Mouse (Mus musculus): Measurements from ENCODE around the gene Hmgn5. TPM values are rescaled to one million over a fixed set of nuclear protein-coding genes. Genes with fewer than 3 reads are reported as not detected.

Hmgn5 gene
- total RNA-seq (2021), result 10 to 100 TPM in 1 of 2 experiments, 1 to 10 TPM in 1; 3.7 to 14.7 TPM
- long read RNA-seq, experiment 1, transcript Hmgn5-201 (6 exons, 1,934 nt), result major isoform, 27 of 33 reads
- long read RNA-seq, experiment 1, partial matches to known transcripts, result 6 of 33 reads
- long read RNA-seq, experiment 1, other reads (novel, unspliced or antisense), result 0 of 33 reads
- long read RNA-seq, experiment 2, transcript Hmgn5-201 (6 exons, 1,934 nt), result major isoform, 12 of 14 reads
- long read RNA-seq, experiment 2, partial matches to known transcripts, result 0 of 14 reads
- long read RNA-seq, experiment 2, other reads (novel, unspliced or antisense), result 2 of 14 reads

- DNase-seq, result peak; percentile 94
- H3K4me3 ChIP-seq, result peak within 1 kb of the TSS; percentile 79
- intact Hi-C loops (cut with DNase I), result loop anchor here (5.0 kb wide), 1 partner anchor 1221 kb away; the partner anchor contains the start of gene Tent5d
- TF ChIP-seq CTCF (IDR thresholded peaks at IDR 0.05), result no peak
- peak within 1 kb of the TSS; percentile 83 for H3K27ac ChIP-seq
Measured at GRCm38 (mm10) chrX:109013283-109013682, at the start of gene Hmgn5. Hmgn5 (minus strand) TSS chrX:109013404.

DNA sequence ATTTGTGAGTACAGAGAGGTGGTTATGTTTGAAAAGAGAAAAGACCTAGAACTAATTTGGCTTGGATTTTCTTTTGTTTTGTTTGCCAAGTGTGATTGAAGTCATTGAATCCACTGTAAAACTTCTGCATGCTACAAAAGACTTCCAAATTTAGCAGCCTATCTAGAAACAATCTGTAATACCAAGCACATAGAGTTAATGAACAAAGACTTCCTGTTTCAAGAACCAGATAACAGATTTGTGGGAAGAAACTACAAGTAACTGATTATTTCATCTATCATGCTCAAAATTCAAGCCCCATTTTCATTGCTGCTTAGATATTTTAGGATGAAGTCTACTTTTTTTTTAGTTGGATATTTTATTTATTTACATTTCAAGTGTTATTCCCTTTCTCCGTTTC, 34.6 kb upstream of the Hmgn5 start:
- no peak overlapping the region for H3K27ac ChIP-seq
- TF ChIP-seq CTCF (IDR thresholded peaks at IDR 0.05), result no peak
- no peak for DNase-seq
- intact Hi-C loops (cut with DNase I), result no loop called here
- H3K4me3 ChIP-seq, result no peak overlapping the region

DNA sequence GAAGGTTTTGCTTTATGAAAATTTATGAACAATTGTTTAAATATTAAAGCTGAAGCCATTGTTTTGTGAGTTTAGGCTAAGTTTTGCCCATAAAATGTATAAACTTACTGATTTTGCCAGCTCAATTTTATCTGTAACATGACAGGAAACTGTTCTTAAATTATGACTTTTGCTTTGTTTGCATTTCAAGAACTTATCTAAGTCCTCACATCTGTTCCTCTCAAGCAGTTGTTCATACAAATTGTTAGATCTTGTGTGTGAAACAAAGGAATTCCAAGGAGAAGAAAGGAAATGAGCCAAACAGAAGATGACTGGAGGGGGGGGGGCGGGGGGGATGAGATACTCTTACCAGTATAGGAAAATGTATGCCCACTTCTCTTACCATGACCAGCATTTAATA, 13.0 kb upstream of the Hmgn5 start:
- H3K27ac ChIP-seq, result no peak overlapping the region
- DNase-seq, result no peak
- H3K4me3 ChIP-seq, result no peak overlapping the region
- intact Hi-C loops (cut with DNase I), result no loop called here
- no peak for TF ChIP-seq CTCF (IDR thresholded peaks at IDR 0.05)

GRCm38 (mm10) chrX:109020858-109021257, 7.7 kb upstream of the Hmgn5 start:
- Histone ChIP-seq H3K27ac (no peak overlapping the region), H3K4me3 (no peak overlapping the region)
- intact Hi-C loops (cut with DNase I), result no loop called here
- TF ChIP-seq CTCF (IDR thresholded peaks at IDR 0.05), result no peak
- no peak for DNase-seq

DNA sequence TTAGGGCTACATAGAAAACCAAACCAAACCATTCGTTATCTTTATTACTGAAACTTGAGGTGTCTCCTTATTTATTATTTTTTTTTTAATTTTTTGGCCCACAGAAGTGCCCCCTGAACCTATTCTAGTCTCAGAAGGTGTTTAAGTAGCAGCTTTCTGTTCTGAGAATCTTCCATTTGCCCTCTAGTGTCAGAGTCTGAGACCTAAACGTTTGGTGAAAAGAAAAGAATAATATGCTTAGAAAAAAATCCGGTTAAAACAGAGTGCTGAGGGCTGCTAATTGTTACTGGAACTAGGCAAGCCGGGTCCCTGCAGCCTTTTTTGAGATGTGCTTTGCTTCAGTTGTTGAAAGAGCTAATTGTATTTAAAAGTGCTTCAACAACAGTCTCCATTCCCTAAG, 962 bp upstream of the Hmgn5 start:
- no peak for DNase-seq
- intact Hi-C loops (cut with DNase I), result loop anchor here (5.0 kb wide), 1 partner anchor 1222 kb away; the partner anchor contains the start of gene Tent5d
- H3K4me3 ChIP-seq, result peak overlapping the region; percentile 79
- peak overlapping the region; percentile 83 for H3K27ac ChIP-seq
- no peak for TF ChIP-seq CTCF (IDR thresholded peaks at IDR 0.05)

GRCm38 (mm10) chrX:109013686-109014085, 482 bp upstream of the Hmgn5 start:
- intact Hi-C loops (cut with DNase I), result loop anchor here (5.0 kb wide), 1 partner anchor 1221 kb away; the partner anchor contains the start of gene Tent5d
- Histone ChIP-seq H3K4me3 (peak overlapping the region; percentile 79), H3K27ac (peak overlapping the region; percentile 83)
- DNase-seq, result peak; percentile 56
- peak; percentile 3; the same call in 1 of the 2 replicates for TF ChIP-seq CTCF (IDR thresholded peaks at IDR 0.05)

DNA sequence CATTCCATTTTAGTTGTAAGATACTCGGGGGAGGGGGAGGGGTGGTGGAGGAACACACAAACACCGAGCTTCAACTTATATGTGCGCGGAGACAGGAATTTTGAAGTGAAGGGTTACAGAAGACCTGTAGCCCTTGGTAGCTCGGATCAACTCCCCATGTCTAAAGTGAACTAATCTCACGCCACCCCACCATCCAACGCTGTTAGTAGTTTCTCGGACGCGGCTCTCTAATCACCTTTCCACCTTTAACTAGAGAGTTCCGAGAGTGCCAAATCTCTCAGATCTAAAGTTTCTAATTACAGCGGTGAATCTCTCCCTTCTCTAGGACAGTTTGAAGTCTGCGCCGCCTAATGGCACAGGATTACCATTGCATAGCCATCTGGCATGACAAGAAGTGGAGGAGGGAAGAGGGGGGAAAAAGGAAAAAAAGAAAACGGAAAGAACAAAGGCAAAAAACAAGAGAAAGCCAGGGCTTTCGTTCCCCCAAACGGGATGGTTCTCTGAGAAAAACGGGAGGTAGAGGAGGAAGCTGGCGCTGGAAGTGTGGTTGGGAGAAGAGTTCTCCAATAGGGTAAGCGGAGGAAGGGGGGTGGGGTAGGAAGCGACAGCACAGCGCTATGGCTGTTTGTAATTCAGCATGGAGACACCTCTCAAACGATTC, 703 bp downstream of the Hmgn5 start:
- Histone ChIP-seq H3K27ac (peak overlapping the region; percentile 83), H3K4me3 (peak overlapping the region; percentile 79)
- intact Hi-C loops (cut with DNase I), result loop anchor here (1.0 to 5.0 kb wide), 2 partner anchors 177 to 1220 kb away; partner anchors contain the start of gene Tent5d
- DNase-seq, result peak; percentile 30
- peak; percentile 63 for TF ChIP-seq CTCF (IDR thresholded peaks at IDR 0.05)

GRCm38 (mm10) chrX:109011611-109012185, 1.5 kb downstream of the Hmgn5 start:
- H3K27ac ChIP-seq, result peak overlapping the region; percentile 83; the same call in 1 of the 2 replicates
- DNase-seq, result no peak
- TF ChIP-seq CTCF (IDR thresholded peaks at IDR 0.05), result no peak
- intact Hi-C loops (cut with DNase I), result loop anchor here (1.0 to 5.0 kb wide), 2 partner anchors 176 to 1219 kb away; partner anchors contain the start of gene Tent5d
- peak overlapping the region; percentile 79 for H3K4me3 ChIP-seq

GRCm38 (mm10) chrX:109001277-109001676, 11.9 kb downstream of the Hmgn5 start:
- DNase-seq, result no peak
- no peak for TF ChIP-seq CTCF (IDR thresholded peaks at IDR 0.05)
- Histone ChIP-seq H3K27ac (no peak overlapping the region), H3K4me3 (no peak overlapping the region)
- intact Hi-C loops (cut with DNase I), result no loop called here

Other genes starting within 250 kb of the Hmgn5 start
- gene Brwd3, start 179.0 kb downstream of the Hmgn5 start, total RNA-seq (2021), result 1 to 10 TPM; 3.3 to 3.6 TPM
- 10 to 100 TPM; 10.7 to 12.7 TPM for gene Sh3bgrl, start 82.0 kb upstream of the Hmgn5 start, total RNA-seq (2021)
- gene Gm6377, start 183.4 kb upstream of the Hmgn5 start, total RNA-seq (2021), result not detected